Mouse (Mus musculus) liver, embryonic 13.5 days (tissue): ENCODE results near the gene Rassf1. TPM values are rescaled to one million over a fixed set of nuclear protein-coding genes. Genes with fewer than 3 reads are reported as not detected.
A peak's percentile ranks its signal among the peaks of the same experiment; 100 is the strongest.

Experiments
- ATAC-seq: fragments of 200-750 bp; cut with Nextera tagmentation; 2 replicates; pipeline ENCODE4 v1.8.0; 2017; ENCODE audit warnings: low read depth, mild to moderate bottlenecking, moderate number of reproducible peaks, moderate library complexity
- DNase-seq: peaks from one replicate; pipeline ENCODE4 v3.0.0; 2022
- H3K27ac ChIP-seq: fragments of 300-500 bp; sonication (generic); 2 replicates; pipeline ENCODE4 v1.5.1; 2015; ENCODE audit warnings: moderate library complexity, mild to moderate bottlenecking, inconsistent platforms
- H3K27me3 ChIP-seq: fragments of 300-500 bp; sonication (generic); 2 replicates; pipeline ENCODE4 v1.6.1; 2015; ENCODE audit warnings: mild to moderate bottlenecking, inconsistent platforms
- H3K36me3 ChIP-seq: fragments of 300-500 bp; sonication (generic); 2 replicates; pipeline ENCODE4 v1.6.1; 2015; ENCODE audit warnings: mild to moderate bottlenecking, inconsistent platforms
- H3K4me1 ChIP-seq: fragments of 300-500 bp; sonication (generic); replicated peaks from 2 replicates; pipeline ENCODE4 v1.6.1; 2015; ENCODE audit warnings: inconsistent platforms
- H3K4me2 ChIP-seq: fragments of 300-500 bp; sonication (generic); 2 replicates; pipeline ENCODE4 v1.6.1; 2015; ENCODE audit warnings: inconsistent platforms, mild to moderate bottlenecking, moderate library complexity
- H3K4me3 ChIP-seq: fragments of 300-500 bp; sonication (generic); replicated peaks from 2 replicates; pipeline ENCODE4 v1.5.1; 2015; ENCODE audit warnings: mild to moderate bottlenecking, inconsistent platforms
- H3K9ac ChIP-seq: fragments of 300-500 bp; sonication (generic); 2 replicates; pipeline ENCODE4 v1.6.1; 2015; ENCODE audit warnings: mild to moderate bottlenecking, inconsistent platforms
- H3K9me3 ChIP-seq: fragments of 300-500 bp; sonication (generic); replicated peaks from 2 replicates; pipeline ENCODE4 v1.6.1; 2016; ENCODE audit warnings: inconsistent platforms
- WGBS: fragments of 180-500 bp; shearing (Covaris S2); methylation state at CpG from one replicate; pipeline ENCODE4 v1.1.7; 2015; ENCODE audit not compliant: insufficient replicate concordance; 5-methylcytosine and 5-hydroxymethylcytosine counted together
- polyA plus RNA-seq: library from polyadenylated mRNA; unstranded; fragments of >200 nt; fragmentation: Nextera tagmentation; extraction: Ambion mirVana; gene quantifications from 2 replicates; pipeline ENCODE4 v1.2.1, GENCODE M21; 2015

Gene Rassf1
- polyA plus RNA-seq, 1 experiment from 2014 or later, result 17.5 TPM

DNA sequence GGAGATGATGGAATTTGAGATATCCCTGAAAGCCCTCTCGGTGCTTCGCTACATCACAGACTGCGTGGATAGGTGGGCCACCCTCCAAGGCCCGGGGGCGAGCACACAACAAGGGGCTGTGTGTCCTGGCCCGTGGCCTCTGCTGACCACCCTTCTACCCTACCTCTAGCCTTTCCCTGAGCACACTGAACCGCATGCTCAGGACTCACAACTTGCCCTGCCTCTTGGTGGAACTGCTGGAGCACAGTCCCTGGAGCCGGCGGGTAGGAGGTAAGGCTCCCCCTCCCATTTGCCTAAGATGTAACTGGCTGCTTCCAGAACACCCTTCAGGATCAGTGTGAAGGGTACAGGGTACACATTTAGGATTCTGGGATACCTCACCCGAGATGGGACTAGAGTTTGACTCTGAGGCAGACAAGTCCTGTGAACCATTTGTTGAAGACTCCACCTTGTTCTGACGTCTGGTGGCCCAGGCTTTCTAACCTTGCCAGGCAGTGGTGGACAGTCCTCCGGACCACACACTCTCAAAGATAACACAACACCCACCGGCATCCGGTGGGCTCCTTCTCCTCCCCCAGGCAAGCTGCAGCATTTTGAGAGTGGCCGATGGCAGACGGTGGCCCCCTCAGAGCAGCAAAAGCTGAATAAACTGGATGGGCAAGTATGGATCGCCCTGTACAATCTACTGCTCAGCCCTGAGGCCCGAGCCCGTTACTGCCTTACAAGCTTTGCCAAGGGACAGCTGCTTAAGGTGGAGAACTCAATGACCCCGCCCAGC lies 1.9 kb upstream of the Rassf1 start:
- no peak overlapping the region for H3K27ac ChIP-seq
- no peak overlapping the region for H3K4me2 ChIP-seq
- no peak overlapping the region for H3K4me3 ChIP-seq
- no peak overlapping the region for H3K9ac ChIP-seq
- H3K4me1 ChIP-seq, result peaks cover 66% of the 10 kb centered on the region
- ATAC-seq, result no peak
- peaks cover 44% of the 10 kb centered on the region for H3K27me3 ChIP-seq
- WGBS, result 78% methylated on average over 20 of the region's 20 CpGs
- H3K36me3 ChIP-seq, result peaks cover 7% of the 10 kb centered on the region
- no peaks in the 10 kb centered on the region for H3K9me3 ChIP-seq
- DNase-seq, result no peak

DNA sequence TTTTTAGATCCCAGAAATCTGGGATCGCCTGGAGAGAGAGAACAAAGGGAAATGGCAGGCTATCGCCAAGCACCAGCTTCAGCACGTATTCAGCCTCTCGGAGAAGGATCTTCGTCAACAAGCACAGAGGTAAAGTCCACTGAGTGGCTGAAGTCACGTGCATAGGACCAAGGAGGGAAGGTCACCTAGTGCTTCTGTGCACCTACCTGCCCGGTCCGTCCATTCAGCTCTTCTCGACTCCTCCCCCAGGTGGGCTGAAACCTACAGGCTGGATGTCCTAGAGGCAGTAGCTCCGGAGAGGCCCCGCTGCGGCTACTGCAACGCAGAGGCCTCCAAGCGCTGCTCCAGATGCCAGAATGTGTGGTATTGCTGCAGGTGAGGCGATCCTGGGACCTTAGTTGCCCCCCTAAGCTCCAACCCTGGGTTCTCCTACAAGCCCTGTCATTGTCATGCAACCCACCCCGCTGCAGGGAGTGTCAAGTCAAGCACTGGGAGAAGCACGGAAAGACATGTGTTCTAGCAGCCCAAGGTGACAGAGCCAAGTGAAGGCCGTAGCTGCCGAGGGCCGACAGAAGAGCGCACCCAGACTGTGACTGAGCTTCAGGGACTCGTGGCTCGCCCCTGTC lies 751 bp upstream of the Rassf1 start:
- H3K27ac ChIP-seq, result no peak overlapping the region
- no peaks in the 10 kb centered on the region for H3K9me3 ChIP-seq
- peaks cover 69% of the 10 kb centered on the region for H3K4me1 ChIP-seq
- H3K27me3 ChIP-seq, result peaks cover 44% of the 10 kb centered on the region
- WGBS, result 36% methylated on average over 23 of the region's 23 CpGs
- H3K36me3 ChIP-seq, result no peaks in the 10 kb centered on the region
- DNase-seq (no peak), ATAC-seq (no peak)
- H3K4me3 ChIP-seq, result peak overlapping the region; percentile 61
- H3K4me2 ChIP-seq, result peak overlapping the region; percentile 96
- H3K9ac ChIP-seq, result peak overlapping the region; percentile 76

DNA sequence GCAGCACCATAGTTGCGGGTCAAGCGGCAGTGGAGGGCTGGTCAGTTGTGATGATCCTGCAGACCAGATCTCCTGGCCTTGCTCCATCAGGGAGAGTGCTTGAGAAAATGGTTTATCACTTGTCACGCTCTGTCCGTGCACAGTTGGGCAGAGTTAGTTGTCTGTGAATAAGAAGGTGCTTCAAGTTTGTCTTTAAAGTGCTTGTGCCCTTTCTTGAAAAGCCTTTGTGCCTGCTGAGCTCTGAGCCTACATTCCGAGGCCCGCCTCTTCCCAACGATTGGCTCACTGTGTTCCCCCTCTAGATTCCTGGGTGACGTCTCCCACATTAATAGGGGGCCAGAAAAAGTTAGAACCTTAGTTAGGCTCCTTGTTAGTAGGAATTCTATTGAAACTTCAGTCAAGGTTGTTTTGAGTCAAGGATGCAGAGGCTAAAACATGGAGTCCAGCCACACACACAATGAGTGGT lies 568 bp downstream of the Rassf1 start:
- peak overlapping the region; percentile 96 for H3K4me2 ChIP-seq
- ATAC-seq, result no peak
- peak overlapping the region; percentile 58; the same call in 1 of the 2 replicates for H3K27ac ChIP-seq
- 28% methylated on average over 8 of the region's 8 CpGs for WGBS
- H3K9ac ChIP-seq, result peak overlapping the region; percentile 76
- peak overlapping the region; percentile 61 for H3K4me3 ChIP-seq
- no peaks in the 10 kb centered on the region for H3K9me3 ChIP-seq
- H3K4me1 ChIP-seq, result peaks cover 70% of the 10 kb centered on the region
- H3K36me3 ChIP-seq, result peaks cover 7% of the 10 kb centered on the region
- DNase-seq, result no peak
- peaks cover 44% of the 10 kb centered on the region for H3K27me3 ChIP-seq

DNA sequence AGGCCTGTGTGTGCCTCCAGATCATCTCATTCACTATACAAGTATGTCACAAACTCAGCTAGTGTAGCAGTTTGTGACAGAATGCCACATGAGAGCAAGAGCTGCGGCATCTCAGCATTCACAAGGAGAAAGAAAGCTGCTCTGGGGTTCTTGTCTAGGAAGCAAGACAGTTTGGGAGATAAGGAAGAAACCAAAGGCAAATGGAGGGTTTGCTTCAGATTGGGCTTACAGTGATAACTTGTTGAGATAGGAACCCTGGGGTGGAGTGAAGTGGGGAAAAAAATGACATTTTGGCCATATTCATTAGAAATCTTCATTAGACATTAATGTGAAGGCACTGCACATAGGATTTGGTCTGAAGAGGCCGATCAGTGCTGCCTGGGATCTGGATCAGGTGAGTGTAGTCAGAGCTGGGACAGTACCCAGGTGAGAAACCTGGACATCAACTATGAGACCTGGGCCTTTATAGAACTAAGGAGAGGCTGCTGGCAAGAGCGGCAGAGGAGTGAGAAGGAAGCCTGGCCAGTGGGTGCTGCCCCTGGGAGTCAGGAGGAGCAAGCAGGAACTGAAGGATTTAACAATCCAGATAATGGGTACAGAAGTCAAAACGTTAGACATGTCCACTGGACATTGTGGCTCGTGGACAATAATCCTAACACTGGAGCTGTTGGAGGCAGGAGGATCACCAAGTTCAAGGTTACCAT lies 1.5 kb downstream of the Rassf1 start:
- peak overlapping the region; percentile 96 for H3K4me2 ChIP-seq
- H3K4me1 ChIP-seq, result peaks cover 69% of the 10 kb centered on the region
- ATAC-seq, result no peak
- DNase-seq, result no peak
- peak overlapping the region; percentile 84; the same call in 1 of the 2 replicates for H3K4me3 ChIP-seq
- peaks cover 44% of the 10 kb centered on the region for H3K27me3 ChIP-seq
- peak overlapping the region; percentile 97; the same call in 1 of the 2 replicates for H3K9ac ChIP-seq
- peaks cover 16% of the 10 kb centered on the region for H3K36me3 ChIP-seq
- WGBS, result 53% methylated on average over 5 of the region's 5 CpGs
- H3K27ac ChIP-seq, result no peak overlapping the region
- no peaks in the 10 kb centered on the region for H3K9me3 ChIP-seq

DNA sequence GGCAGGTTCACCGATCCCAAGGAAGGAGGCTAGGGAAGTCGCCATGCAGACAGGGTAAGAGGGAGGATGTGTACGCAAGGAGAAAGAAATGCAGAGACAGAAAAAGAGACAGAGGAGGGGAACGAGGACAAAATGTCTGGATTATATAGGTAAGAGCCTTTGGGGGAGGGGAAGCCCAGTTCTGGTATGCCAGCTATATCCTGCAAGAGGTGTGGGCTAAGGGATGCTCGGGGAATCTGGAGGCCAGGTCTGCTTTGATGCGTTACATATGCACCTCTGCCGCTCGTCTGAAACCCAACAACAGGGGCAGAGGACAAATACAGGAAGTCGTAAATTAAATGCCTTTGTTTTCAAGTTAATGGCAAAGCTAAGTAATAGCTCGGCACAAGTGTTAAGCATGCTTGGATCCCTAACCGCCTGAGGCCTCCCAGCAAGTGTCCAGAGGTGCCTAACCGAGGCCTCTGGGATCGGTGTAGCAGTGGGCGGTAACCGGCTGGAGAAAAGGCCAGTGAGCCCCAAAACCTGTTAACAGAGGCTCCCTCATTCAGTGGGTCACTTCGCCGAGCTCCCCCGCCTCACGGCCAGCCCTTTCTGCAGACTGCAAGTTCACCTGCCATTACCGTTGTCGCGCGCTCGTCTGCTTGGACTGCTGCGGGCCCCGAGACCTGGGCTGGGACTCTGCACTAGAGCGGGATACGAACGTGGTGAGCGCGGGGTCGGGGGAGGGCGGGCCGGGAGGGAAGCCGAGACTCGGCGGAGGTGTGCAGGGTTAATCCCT lies 2.4 kb downstream of the Rassf1 start:
- Histone ChIP-seq H3K4me1 (peaks cover 67% of the 10 kb centered on the region), H3K9ac (peak overlapping the region; percentile 97), H3K36me3 (peaks cover 25% of the 10 kb centered on the region), H3K4me3 (peak overlapping the region; percentile 84), H3K27me3 (peaks cover 38% of the 10 kb centered on the region), H3K9me3 (no peaks in the 10 kb centered on the region), H3K27ac (peak overlapping the region; percentile 95), H3K4me2 (peak overlapping the region; percentile 96)
- DNase-seq (peak; percentile 38), ATAC-seq (peak; percentile 41)
- WGBS, result 5% methylated on average over 37 of the region's 37 CpGs

- Histone ChIP-seq H3K4me2 (peak overlapping the region; percentile 96), H3K36me3 (peaks cover 31% of the 10 kb centered on the region), H3K4me3 (peak overlapping the region; percentile 84), H3K27ac (peak overlapping the region; percentile 95), H3K9me3 (no peaks in the 10 kb centered on the region), H3K9ac (peak overlapping the region; percentile 97), H3K27me3 (peaks cover 32% of the 10 kb centered on the region), H3K4me1 (peaks cover 67% of the 10 kb centered on the region)
- ATAC-seq, result peak; percentile 89
- DNase-seq, result peak; percentile 95
- under 1% methylated on average over 53 of the region's 53 CpGs for WGBS
These were observed 3.0 kb downstream of the Rassf1 start for GRCm38 (mm10) chr9:107554319-107554825.

DNA sequence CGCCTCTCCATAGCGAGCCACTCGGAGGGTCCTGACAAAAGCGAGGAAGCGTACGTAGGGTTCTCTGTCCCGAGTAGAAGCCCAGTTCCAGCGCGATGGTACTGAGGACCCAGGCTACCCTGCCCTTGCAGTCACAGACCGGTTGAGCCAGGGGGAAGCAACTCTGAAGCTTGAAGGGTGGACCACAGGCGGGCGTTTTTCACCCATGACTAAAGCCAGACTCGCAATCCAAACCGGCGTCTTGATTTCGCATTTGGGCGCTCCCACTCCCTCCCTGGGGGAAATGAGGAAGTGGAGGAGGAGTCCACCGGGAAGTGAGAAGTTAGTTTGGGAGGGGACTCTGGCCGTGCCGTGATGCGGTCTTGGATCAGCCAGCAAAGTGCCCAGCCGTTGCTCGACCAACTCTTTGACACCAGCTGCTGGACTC lies 3.7 kb downstream of the Rassf1 start:
- DNase-seq, result no peak
- Histone ChIP-seq H3K4me3 (peak overlapping the region; percentile 84), H3K9me3 (no peaks in the 10 kb centered on the region), H3K4me1 (peaks cover 67% of the 10 kb centered on the region), H3K4me2 (peak overlapping the region; percentile 96), H3K27me3 (peaks cover 25% of the 10 kb centered on the region), H3K27ac (peak overlapping the region; percentile 95), H3K9ac (peak overlapping the region; percentile 97), H3K36me3 (peaks cover 38% of the 10 kb centered on the region)
- peak; percentile 6 for ATAC-seq
- under 1% methylated on average over 22 of the region's 23 CpGs for WGBS

- Histone ChIP-seq H3K27ac (peak overlapping the region; percentile 95), H3K4me2 (peak overlapping the region; percentile 96), H3K4me3 (peak overlapping the region; percentile 84), H3K36me3 (peaks cover 43% of the 10 kb centered on the region), H3K27me3 (peaks cover 18% of the 10 kb centered on the region), H3K9ac (peak overlapping the region; percentile 97), H3K4me1 (peaks cover 60% of the 10 kb centered on the region), H3K9me3 (no peaks in the 10 kb centered on the region)
- 40% methylated on average over 2 of the region's 2 CpGs for WGBS
- DNase-seq, result no peak
- no peak for ATAC-seq
These were observed 4.3 kb downstream of the Rassf1 start for GRCm38 (mm10) chr9:107555701-107556100.

GRCm38 (mm10) chr9:107556346-107556745 lies 5.0 kb downstream of the Rassf1 start:
- peaks cover 50% of the 10 kb centered on the region for H3K36me3 ChIP-seq
- ATAC-seq (no peak), DNase-seq (no peak)
- peak overlapping the region; percentile 84 for H3K4me3 ChIP-seq
- peak overlapping the region; percentile 97 for H3K9ac ChIP-seq
- H3K4me2 ChIP-seq, result peak overlapping the region; percentile 96
- peak overlapping the region; percentile 95 for H3K27ac ChIP-seq
- H3K27me3 ChIP-seq, result peaks cover 12% of the 10 kb centered on the region
- H3K4me1 ChIP-seq, result peaks cover 56% of the 10 kb centered on the region
- 38% methylated on average over 3 of the region's 3 CpGs for WGBS
- no peaks in the 10 kb centered on the region for H3K9me3 ChIP-seq

- peak within 1 kb of the TSS; percentile 94 for H3K9ac ChIP-seq
- WGBS, result under 1% methylated on average over 46 of the region's 46 CpGs
- peak within 1 kb of the TSS; percentile 83 for H3K27ac ChIP-seq
- DNase-seq, result peak; percentile 91
- H3K4me3 ChIP-seq, result peak within 1 kb of the TSS; percentile 90
- no peaks in the 10 kb centered on the region for H3K27me3 ChIP-seq
- peak; percentile 97 for ATAC-seq
- H3K4me2 ChIP-seq, result peak within 1 kb of the TSS; percentile 88
- peaks cover 56% of the 10 kb centered on the region for H3K36me3 ChIP-seq
- H3K9me3 ChIP-seq, result no peaks in the 10 kb centered on the region
- peaks cover 63% of the 10 kb centered on the region for H3K4me1 ChIP-seq
These were observed 11.8 kb downstream of the Rassf1 start, which contains the start of gene Tusc2 for GRCm38 (mm10) chr9:107563029-107563581. Gene Tusc2 (plus strand): TSS chr9:107563255.
